Mouse (Mus musculus): Measurements from ENCODE around the gene Kmt2a. TPM values are rescaled to one million over a fixed set of nuclear protein-coding genes. Genes with fewer than 3 reads are reported as not detected.

Kmt2a gene
- total RNA-seq, 1 experiment from 2014 or later = 13.4 TPM

DNA sequence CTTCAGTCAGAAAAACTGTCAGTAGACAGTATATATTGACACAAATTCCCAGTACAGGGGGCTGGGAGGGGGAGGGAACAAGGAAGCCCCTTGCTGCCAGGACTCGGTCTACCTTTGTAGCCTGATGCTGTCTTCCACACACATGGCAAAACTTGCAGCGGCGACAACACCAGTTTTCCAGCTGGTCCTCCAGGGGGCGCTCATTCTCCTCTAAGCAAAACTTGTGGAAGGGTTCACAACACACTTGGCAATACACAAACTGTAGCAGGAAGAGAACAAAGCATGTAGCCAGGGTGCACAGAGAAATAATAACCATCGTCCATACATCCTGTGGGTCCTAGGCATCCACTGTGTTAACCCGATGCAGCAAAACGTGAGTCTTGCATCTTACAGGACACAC lies 44.7 kb downstream of the Kmt2a start:
- ATAC-seq (replicated peaks; ENCODE audit: insufficient number of reproducible peaks, low FRiP score, low TSS enrichment, poor library complexity, severe bottlenecking) = peak; percentile 70; the same call in 1 of the 2 replicates

- no peak for ATAC-seq (replicated peaks; ENCODE audit: insufficient number of reproducible peaks, low FRiP score, low TSS enrichment, poor library complexity, severe bottlenecking)
Measured at GRCm38 (mm10) chr9:44832356-44832755, 48.7 kb downstream of the Kmt2a start.

- ATAC-seq (replicated peaks; ENCODE audit: insufficient number of reproducible peaks, low FRiP score, low TSS enrichment, poor library complexity, severe bottlenecking) = no peak
Measured at GRCm38 (mm10) chr9:44830506-44830905, 50.6 kb downstream of the Kmt2a start.

DNA sequence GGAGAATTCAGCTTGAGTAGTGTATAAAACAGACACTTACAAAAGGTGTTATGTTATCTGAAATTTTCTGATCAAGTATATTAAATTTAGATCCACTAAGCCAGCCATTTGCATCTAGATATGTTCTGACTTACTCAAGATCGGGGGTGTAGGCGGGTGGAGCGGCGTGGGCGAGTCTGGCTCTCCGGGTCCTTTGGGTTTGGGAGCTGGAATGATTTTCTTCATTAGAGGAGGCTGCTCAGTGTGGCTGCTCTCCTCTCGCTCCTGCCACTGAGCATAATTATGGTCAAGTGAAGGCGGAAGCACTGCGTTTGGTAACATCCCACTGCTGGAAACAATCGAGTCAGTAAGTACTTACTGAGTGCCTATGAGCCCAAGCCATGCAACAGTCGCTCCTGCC lies 52.2 kb downstream of the Kmt2a start:
- ATAC-seq (replicated peaks; ENCODE audit: insufficient number of reproducible peaks, low FRiP score, low TSS enrichment, poor library complexity, severe bottlenecking) = no peak

GRCm38 (mm10) chr9:44826660-44827059 lies 54.4 kb downstream of the Kmt2a start:
- no peak for ATAC-seq (replicated peaks; ENCODE audit: insufficient number of reproducible peaks, low FRiP score, low TSS enrichment, poor library complexity, severe bottlenecking)

DNA sequence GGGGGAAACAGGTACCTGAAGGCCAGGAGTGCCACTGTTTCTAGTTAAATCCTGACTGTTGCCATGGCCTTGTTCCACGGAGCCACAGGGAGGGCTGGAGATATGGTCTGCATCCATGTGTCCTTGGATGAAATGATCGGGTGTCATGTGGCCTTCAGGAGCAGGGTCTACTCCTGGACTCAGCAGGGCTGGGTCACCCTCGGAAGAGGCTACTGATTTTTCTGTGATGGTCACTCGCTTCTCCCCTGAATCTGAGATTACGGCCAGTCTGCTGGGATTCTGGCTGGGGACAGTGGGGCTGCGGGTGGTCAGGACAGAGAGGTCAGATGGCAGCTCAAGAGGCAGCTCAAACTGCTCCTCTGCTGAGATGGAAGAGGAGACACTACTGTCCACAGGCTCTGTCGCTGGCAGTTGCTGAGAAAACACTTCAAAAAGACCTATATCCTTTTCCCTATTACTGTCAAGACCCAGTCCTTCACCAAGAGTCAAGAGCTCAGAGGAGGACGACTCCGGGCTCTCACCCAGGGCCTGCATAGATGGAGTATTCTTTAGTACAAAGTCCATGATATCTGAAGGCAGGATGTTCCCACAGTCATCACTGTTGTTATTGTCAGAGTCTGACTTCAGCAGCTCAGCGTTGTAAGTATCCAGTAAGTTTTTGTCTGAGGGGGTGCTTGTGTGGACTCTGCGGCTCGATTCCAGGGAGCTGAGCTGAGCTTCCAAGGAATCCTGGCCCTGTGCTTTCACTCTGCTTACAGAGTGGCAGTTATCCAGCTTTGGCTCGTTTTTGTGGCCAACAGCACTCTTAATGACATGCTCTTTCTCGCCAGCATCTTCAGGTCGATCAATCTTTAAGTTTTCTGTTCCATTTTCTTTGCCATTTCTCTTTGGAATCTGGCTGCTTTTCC lies 60.9 kb downstream of the Kmt2a start:
- no peak for ATAC-seq (replicated peaks; ENCODE audit: insufficient number of reproducible peaks, low FRiP score, low TSS enrichment, poor library complexity, severe bottlenecking)

DNA sequence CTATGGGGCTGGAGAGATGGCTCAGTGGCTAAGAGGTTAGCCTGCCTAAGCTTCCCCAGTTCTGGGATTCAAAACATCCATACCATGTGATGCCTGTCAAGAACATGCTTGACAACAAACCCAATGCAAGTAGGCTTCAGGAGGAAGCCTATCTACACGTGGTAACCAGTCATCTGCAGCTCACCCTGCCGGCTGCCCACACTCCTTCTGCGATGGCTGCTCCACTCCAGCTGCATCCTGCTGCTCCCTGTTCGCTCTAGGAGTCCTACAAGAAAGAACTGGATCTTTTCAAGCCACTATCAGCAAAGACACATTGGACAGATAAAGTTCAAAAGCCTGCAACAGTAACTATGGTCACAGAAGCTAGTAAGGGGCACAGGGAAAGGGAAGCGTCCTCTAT lies 63.6 kb downstream of the Kmt2a start:
- ATAC-seq (replicated peaks; ENCODE audit: insufficient number of reproducible peaks, low FRiP score, low TSS enrichment, poor library complexity, severe bottlenecking) = no peak

GRCm38 (mm10) chr9:44814179-44814578 lies 66.9 kb downstream of the Kmt2a start:
- ATAC-seq (replicated peaks; ENCODE audit: insufficient number of reproducible peaks, low FRiP score, low TSS enrichment, poor library complexity, severe bottlenecking) = no peak

DNA sequence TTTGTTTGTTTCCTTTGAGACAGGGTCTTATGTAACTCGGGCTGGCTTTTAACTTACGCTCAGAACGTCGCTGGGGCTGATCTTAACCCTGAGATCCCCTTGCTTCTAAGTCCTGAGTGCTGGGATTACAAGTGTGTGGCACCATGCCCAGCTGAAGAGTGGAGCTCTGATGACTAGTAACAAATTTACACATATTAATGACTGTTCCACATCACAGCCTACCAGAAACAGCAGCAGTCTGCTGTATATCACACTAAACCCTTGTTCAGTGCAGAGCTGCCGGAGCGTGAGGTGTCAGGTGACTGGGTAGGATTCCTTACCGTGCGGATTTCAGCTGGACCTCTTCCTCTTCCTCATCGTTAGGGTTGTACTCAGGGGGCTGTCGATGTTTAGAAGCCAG lies 70.8 kb downstream of the Kmt2a start:
- no peak for ATAC-seq (replicated peaks; ENCODE audit: insufficient number of reproducible peaks, low FRiP score, low TSS enrichment, poor library complexity, severe bottlenecking)

DNA sequence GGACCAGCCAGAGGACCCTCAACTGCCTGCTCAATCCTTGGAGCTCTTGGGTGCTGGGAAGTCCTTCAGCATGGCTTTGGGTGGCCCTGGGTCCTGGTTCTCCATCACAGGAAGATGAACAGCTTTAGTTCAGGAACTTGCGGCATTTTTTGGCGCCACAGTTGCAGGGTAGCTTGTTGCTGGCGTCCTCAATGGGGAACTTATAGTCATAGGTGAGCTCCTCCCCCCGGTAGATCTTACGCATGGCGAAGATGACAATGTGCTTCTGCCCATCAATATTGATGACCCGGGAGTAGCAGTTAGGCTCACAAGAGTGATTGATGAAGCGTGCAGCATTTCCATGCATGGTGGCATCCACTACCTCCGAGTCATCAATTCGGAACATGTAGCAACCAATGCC lies 73.3 kb downstream of the Kmt2a start:
- no peak for ATAC-seq (replicated peaks; ENCODE audit: insufficient number of reproducible peaks, low FRiP score, low TSS enrichment, poor library complexity, severe bottlenecking)

GRCm38 (mm10) chr9:44807141-44807540 lies 74.0 kb downstream of the Kmt2a start:
- ATAC-seq (replicated peaks; ENCODE audit: insufficient number of reproducible peaks, low FRiP score, low TSS enrichment, poor library complexity, severe bottlenecking) = no peak

GRCm38 (mm10) chr9:44805536-44805935 lies 75.6 kb downstream of the Kmt2a start:
- ATAC-seq (replicated peaks; ENCODE audit: insufficient number of reproducible peaks, low FRiP score, low TSS enrichment, poor library complexity, severe bottlenecking) = no peak

- ATAC-seq (replicated peaks; ENCODE audit: insufficient number of reproducible peaks, low FRiP score, low TSS enrichment, poor library complexity, severe bottlenecking) = no peak
Measured at GRCm38 (mm10) chr9:44804678-44805077, 76.4 kb downstream of the Kmt2a start.

DNA sequence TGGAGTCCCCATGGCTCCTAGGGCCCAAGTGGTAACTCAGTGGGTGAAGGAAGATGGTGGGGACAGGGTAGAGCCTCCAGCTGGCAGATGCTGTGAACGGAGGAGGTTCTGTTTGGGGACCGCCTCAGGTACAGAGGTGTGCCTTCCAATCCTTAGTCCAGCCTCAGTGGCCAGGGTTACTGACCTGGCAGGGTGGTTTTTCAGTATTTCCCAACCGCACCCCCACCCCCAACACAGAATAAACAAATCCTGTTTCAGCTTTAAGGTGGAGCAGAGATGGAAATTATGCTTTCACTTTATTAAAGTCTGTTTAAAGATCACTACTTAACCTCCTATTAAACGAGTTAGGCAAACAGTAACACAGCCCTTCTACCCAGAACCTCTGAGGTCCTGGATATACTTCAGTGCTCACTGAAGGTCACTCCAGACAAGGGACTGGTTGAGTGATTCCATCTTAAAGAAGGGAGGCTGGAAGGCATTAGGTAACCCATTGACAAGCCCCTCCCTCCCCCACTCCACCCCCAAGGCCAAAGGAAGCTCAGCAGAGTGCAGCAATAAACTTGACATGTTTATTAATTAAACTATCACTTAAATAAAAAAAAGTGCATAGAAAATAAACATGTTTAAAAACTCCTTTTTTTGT lies 78.2 kb downstream of the Kmt2a start, which contains the start of gene Ttc36:
Gene Ttc36, minus strand, starts transcription at position 265 of the 643 bp plus-strand sequence.
- ATAC-seq (replicated peaks; ENCODE audit: insufficient number of reproducible peaks, low FRiP score, low TSS enrichment, poor library complexity, severe bottlenecking) = no peak

DNA sequence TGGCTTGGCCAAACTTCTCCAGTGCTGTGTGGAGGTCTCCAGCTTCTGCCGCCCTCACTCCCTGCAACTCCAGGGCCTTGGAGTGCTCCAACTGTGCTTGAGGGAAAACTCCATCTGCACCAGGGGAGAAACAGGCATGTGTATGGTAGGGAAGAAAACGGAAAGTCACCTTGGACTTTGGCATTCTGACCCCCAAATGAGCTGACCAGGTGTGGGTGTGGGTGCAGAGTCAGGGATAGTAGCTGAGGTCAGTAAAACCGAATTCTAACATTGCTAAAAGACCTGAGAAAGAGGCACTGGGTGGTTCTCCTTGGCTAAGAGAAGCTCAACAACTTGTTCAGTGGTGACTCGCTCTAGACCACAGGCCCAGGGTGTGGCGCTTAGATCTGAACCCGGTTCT lies 79.4 kb downstream of the Kmt2a start:
- ATAC-seq (replicated peaks; ENCODE audit: insufficient number of reproducible peaks, low FRiP score, low TSS enrichment, poor library complexity, severe bottlenecking) = no peak

DNA sequence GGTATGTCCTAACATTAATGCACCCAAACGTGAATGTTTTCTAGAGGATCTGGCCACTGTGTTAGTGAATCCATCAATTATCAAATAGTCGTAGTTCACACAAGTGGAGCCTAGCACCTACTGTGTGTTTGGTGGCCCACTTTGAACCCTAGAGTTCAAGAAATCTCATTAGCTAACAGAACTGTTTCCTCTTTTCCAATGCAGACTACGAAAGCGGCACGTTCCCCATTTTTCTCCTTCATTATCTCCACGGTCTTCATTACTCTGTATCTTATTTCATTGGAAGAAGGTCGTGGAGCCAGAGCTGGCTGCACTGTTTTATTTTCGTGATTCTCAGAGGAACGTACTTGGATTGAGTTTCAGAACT lies 81.2 kb downstream of the Kmt2a start:
- ATAC-seq (replicated peaks; ENCODE audit: insufficient number of reproducible peaks, low FRiP score, low TSS enrichment, poor library complexity, severe bottlenecking) = no peak

- peak; percentile 40 for ATAC-seq (replicated peaks; ENCODE audit: insufficient number of reproducible peaks, low FRiP score, low TSS enrichment, poor library complexity, severe bottlenecking)
Measured at GRCm38 (mm10) chr9:44799102-44799957, 81.8 kb downstream of the Kmt2a start, which contains the start of gene Tmem25. TSS of gene Tmem25 (minus strand) at chr9:44799307.

DNA sequence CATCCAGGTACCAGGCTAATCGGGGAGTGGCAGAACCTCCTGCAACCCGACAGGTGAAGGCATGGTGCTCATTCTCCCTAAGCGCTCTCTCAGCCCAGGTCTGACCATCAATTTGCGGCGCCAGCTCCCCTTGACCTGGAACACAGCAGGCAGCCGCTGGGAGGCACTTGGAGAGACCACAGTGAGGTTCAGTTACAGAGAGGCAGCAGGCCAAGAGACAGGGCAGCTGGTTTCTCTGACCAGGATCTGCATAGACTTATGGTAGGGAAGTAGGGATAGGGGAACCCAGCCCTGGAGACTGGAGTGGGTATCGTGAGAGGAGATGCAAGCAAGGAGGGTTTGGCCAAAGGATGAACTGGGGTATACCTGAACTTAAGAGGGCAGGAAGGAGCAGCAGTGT lies 82.8 kb downstream of the Kmt2a start:
- ATAC-seq (replicated peaks; ENCODE audit: insufficient number of reproducible peaks, low FRiP score, low TSS enrichment, poor library complexity, severe bottlenecking) = no peak

- no peak for ATAC-seq (replicated peaks; ENCODE audit: insufficient number of reproducible peaks, low FRiP score, low TSS enrichment, poor library complexity, severe bottlenecking)
Measured at GRCm38 (mm10) chr9:44792842-44793241, 88.3 kb downstream of the Kmt2a start.

All from monocyte, adult 5-6 weeks (primary cell).